Mouse (Mus musculus) layer of hippocampus, postnatal 14 days (tissue): ENCODE data around the gene Smchd1. TPM values are rescaled to one million over a fixed set of nuclear protein-coding genes. Genes with fewer than 3 reads are reported as not detected.
"Not testable (repeated sequence)": the region's sequence is repeated elsewhere in the genome, so short reads cannot be mapped to it uniquely, and the experiment has no call there.

Experiments used
- DNase-seq, 2 experiments: peaks; one replicate each; pipeline ENCODE4 v3.0.0; 2021 to 2022; ENCODE audit warnings: low spot score in 2 of 2, mixed read lengths in 1 of 2
- total RNA-seq, 2 experiments: library from RNA; stranded (reverse); gene quantifications; 2 replicates each; pipeline ENCODE4 v1.2.3; 2021

Gene Smchd1
- total RNA-seq, 2 experiments from 2014 or later: 31.0 to 34.0 TPM

DNA sequence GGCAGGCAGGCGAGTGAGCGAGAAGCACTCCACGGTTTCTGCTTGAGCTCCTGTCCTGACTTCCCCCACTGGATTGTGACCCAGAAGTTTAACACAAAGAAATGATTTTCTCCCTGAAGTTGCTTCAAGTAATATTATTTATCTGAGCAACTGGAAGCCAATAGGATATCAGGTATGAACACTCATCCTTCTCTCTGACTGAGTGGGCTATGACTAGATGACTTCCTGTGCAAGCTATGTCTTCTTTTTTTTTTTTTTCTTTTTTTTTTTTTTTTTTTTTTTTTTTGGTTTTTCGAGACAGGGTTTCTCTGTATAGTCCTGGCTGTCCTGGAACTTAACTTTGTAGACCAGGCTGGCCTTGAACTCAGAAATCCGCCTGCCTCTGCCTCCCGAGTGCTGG, 17.8 kb downstream of the Smchd1 start:
- not testable (repeated sequence) for DNase-seq

DNA sequence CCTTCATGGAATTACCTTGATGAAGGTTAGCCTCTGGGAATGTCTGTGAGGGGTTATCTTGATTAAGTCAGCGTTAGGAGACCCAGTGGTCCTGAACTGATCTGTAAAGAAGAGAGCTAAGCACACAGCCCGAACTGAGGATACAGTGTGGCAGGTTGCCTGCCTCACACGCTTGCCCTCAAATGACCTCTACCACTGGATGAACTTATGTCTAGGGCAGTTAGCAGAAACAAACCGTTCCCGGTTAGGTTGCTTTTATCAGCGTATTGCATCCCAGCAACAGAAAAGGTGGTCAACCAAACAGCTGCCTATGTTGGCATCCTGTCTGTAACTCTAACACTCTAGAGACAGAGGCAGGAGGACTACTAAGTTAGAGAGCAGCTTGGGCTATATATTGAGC, 30.0 kb downstream of the Smchd1 start:
- no peak for DNase-seq

DNA sequence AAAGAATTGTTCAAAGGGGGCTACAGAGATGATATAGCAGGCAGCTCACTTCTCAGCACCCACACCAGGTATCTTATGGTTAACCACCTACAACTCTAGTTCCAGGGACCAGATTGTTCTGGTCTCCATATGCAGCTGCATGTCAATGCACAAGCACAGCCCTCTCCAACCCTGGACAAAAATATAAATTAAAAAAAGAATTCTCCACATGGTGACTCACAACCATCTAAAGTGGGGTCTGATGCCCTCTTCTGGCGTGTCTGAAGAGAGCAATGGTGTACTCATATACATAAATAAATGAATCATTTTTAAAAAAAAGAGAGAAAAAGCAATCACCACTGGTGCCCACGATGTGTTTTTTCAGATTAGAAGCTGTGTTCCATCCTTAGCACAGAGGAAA, 30.4 kb downstream of the Smchd1 start:
- no peak for DNase-seq

DNA sequence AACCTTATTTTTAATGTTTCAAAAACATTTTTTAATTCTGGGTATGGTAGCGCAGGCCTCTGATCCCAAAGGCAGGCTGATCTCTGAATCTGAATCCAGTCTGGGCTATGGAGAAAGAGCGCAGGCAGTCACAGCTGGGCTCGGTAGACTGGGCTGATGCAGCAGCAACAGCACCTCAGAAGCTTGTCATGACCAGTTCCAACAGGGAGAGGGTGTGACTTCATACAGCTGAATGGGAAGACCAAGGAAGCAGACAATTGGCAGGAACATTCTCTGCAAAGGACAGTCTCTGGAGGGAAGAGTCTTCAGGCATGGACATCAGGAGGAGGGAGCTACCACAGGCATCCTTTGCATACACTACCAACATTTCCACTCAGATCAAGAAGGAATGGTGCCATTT, 31.0 kb downstream of the Smchd1 start:
- DNase-seq: no peak

DNA sequence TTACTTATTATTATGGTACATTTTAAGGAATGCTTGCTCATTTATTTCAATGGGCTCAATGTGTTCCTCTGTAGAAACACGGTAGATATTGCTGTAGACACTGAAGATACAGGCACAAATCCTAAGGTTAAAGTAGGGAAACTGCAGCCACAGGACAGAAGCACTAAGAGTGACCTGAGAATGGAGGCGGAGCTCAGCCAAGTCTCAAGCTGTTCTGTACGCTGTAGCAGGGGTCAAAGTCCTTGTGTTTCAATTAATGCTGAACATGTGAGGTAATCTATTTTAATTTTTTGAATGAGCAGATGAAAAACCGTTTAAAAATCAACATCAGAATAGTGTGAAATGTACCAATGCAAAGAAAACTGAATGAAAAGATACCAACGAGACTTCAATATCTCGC, 31.9 kb downstream of the Smchd1 start:
- DNase-seq: no peak

DNA sequence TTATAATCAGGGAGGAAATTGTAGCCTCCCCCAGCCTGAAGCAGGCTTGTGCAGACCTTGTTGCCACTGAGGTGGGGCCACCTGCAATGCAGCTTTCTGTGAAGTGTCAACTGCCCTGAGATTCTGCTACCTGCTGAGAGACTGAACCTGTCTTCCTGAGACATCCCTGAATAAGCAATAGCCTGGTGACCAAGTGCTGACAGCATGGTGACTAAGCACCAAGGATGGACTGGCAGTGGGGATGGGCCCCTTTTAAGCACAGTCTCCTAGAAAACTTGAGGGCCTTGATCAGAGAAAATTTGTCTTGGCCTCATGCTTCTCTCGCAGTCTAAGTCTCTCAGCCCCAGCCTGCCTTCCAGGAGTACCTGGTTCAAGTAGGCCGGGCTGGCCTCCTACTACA, 52.6 kb downstream of the Smchd1 start:
- not testable (repeated sequence) for DNase-seq

DNA sequence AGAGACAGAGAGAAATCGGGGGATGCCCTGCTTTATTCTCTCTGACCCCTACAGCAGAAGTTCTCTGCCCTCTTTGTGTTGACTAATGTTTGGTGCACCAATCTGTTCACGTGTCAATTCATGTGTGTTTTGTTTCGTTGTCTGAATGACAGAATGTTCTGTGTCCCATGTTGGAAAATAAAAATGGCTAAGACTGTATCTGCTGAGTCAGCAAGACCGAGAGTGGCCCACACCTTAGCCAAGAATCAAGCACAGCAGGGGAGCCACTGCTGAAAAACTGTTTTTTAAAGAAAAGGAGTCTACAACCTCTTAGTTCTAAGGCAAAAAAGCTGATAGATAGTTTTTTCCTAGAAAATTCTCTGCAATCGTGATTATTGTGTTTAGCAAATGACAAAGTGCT, 55.7 kb downstream of the Smchd1 start:
- not testable (repeated sequence) for DNase-seq

DNA sequence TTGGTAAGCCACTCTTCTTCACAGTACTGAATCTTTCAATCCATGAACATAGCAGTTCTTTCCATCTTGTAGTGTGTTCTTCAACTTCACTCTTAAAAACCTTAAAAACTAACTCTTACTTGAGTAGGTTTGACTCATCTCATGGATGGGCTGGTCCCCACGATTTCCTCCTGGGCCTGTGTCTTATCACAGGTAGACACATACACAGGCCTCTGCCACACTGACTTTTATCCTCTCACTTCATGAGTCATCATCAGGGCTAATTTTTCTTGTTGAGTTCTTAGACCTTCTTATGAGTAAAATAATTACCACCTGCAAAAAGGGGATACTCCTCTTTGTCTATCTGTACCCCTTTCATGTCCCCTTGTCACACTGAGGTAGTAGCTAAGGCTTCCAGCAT, 58.1 kb downstream of the Smchd1 start:
- no peak for DNase-seq

DNA sequence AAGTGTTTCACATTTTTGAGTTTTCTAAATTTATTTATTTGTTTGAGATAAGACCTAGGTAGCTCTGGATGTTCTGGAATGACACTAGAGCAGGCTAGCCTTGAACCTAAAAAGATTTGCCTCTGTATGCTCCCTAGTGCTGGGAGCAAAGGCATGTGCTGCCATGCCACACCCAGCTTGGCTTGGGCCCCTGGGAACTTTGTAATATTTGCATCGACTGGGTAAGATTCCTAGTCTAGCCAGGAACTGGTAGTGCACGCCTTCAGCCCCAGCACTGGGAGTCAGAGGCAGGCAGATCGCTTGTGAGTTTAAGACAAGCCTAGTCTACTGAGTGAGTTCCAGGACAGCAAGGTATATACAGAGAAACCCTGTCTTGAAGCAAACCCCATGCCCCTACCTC, 87.7 kb downstream of the Smchd1 start:
- DNase-seq: no peak

DNA sequence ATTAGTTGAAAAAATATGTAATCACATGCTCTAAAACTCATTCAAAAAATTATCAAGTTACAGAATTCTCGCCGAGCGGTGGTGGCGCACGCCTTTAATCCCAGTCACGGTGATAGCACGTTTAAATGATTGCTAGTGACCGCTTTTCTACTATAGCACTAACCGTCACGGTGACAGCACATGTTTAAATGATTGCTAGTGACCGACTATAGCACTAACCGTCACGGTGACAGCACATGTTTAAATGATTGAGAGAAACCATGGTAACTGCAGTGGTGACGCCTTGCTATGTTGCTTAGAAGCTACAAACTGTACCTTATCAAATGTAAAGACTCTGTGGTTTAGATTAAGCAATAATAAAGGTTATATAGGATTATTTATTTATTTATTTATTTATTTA, 94.8 kb downstream of the Smchd1 start:
- no peak for DNase-seq

DNA sequence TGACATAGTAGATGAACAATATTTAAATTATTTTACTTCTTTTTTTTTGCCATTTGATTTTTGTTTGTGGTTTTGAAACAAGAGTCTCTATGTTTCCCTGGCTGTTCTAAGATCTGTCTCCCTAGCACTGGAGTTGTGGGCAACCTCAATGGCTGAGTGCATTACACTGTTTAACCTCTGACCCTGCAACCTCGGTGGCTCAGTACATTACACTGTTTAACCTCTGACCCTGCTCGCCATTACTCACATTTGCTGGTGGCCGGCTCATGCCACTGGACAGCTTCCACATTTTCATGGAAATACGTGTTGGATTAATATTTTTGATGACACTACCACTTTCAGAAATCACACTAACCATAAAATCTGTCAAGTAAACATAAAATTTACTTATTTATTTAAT, 97.2 kb downstream of the Smchd1 start:
- no peak for DNase-seq

DNA sequence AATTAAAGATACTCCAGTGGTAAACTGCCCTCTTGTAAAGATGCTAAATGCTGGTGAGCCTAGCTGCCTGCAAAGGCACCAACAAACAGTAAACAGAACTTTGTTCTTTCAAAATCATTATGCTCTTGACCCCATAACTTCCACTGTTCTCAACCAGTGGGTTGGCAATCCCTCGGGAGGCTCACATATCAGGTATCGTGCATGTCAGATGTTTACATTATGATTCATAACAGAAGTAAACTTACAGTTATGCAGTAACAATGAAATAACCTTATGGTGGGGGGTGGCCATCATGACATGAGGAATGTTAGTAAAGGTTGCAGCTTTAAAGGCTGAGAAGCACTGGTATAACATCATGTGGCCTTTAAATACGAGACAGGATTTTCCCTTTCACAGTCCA, 119.6 kb downstream of the Smchd1 start:
- DNase-seq: no peak

DNA sequence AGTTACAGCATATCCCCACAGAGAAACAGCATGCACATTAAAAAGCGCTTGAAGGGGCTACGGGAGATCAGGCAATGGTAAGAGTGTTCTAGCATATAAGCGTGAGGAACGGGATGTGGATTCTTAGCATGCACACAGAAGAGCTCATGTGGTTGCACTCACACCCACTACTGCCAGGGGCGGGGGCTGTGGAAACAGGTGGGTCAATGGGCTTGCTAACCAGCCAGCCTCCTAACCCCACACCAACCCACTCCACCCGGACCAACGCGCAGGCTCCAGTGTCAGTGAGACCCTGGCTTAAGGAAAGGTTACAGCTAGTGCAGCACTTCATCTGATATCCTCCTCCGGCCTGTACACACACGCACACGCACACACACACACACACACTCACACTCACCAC, 120.9 kb downstream of the Smchd1 start:
- no peak for DNase-seq

DNA sequence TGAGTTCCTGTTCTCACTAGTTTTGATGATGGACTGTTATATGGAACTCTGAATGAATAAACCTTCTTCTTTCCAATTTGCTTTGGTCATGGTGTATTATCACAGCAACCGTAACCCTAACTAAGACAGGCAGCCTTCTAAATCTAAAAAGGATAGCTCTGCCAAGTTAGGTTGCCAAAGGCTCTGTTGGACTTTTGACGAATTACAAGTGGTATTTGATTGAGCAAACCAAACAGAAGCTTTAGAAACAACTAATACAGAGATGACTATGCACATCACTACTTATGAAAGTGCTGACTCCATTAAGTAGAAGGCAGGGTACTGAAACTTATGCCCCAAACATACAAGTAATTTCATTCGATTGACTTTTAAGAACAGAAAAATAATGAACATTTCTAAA, 127.0 kb downstream of the Smchd1 start:
- DNase-seq: peak in 1 of 2 experiments; percentile 7

DNA sequence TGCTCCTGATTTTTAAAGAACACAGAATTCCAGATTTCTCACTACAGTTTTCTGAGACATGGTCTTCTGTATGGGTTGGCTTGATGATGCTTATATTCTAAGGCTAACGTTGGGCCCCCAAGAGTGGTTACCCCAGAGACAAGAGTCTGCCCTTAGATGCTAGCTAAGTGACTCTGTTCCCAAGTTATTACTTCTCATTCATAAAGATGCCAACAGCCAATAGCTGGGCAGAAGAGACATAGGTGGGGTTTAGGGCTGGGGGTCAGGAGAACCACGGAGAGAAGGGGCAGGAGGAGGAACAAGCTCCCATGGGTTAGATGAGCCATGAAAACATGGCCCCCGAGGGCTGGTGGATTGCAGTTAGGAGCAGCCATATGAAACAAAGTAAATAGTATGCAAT, 133.1 kb downstream of the Smchd1 start:
- no peak for DNase-seq

DNA sequence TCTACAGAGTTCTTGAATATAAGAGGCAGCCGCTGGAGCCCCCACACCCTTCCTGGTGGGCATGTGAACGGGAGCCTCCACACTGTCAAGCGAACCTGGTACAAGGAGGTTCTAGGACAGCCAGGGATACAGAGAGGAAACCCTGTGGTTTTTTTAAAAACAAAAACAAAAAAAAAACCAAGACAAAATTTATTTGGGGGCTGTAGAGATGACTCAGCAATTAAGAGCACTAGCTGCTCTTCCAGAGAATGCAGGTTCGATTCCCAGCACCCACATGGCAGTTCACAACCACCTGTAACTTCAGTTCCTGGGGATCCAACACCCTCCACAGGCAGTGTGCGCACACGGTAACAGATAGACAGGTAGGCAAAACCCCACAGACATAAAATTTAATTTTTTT, 136.5 kb downstream of the Smchd1 start:
- DNase-seq: no peak

DNA sequence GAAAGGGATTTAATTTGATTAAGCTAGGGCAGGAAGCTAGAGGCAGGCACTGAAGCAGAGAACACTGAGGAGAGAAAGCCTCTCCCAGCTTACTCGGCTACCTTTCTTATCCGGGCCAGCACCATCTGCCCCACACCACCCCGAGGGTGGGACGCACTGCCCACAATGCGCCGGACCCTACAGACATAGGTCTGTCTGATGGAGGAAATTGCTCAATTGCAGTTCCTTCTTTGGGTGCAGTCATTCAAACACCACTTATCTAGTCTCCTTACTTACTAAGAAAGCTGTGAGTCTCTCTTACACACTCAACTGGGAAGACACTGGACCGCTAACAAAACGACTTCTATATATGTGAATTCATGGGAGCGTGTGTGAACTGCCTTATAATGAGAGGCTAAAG, 137.6 kb downstream of the Smchd1 start:
- no peak for DNase-seq

DNA sequence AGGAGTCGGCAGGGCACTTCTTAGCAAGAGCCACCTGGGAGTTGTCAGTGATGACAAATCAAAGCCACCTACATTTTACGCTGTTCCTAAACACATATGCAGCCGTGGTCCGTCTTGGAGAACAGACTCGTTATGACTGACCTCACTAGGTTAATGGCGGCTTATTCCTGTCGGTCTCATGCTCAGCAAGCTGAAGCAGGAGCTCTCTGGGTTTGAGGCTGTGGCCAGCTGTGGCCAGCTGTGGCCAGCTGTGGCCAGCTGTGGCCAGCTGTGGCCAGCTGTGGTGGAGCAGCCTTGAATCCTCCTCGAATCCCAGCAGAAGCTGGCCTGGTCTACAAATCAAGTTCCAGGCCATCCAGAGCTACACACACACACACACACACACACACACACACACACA, 138.7 kb downstream of the Smchd1 start:
- DNase-seq: no peak

DNA sequence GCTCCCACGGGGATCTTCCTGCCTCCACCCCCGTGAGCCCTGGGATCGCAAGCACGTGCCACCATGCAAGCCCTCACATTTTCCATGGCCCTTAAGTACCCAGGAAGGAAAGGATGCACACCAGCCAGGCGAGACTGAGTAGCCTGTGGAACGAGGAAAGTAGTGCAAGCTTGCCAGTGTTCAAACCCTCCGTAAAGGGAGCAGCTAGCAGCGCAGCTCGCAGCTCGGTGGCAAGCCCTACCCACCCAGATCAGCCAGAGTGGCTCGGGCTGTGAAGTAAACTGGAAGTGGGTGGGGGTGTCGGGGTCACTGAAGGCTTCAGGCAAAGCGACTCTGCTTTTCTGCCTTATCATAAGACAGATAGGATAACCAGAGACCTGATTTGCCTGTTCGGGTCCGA, 142.8 kb downstream of the Smchd1 start:
- no peak for DNase-seq

DNA sequence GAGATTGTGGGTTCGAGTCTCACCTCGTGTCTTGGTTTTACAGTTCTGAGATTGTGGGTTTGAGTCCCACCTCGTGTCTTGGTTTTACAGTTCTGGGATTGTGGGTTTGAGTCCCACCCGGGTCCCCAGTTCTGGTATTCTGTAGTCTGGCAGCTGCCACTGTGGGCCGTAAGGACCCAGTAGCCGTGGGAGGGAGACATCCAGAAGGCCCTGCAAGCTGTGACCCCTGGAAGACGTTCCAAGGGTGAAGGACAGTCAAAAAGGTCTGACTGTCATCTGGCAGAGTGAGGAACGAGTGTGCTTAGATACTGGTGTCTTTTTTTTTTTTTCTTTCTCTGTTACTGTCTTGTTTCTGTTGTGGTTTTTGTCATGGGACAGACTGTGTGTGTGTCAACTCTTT, 154.4 kb downstream of the Smchd1 start:
- DNase-seq: not testable (repeated sequence)

DNA sequence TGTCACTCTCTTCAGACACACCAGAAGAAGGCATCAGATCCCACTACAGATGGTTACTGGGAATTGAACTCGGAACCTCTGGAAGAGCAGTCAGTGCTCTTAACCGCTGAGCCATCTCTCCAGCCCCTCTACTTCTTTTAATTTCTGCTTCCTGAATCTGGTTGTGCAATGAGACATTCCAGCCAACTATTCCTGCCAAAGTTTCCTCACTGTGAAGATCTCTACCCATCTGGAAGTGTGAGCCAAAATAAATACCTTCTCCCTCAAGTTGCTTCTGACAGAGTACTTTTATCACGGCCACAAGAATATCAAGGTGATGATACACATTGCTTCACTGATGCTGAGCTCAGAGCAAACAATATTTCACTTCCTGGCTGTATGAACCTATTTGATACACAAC, 155.8 kb downstream of the Smchd1 start:
- no peak for DNase-seq

DNA sequence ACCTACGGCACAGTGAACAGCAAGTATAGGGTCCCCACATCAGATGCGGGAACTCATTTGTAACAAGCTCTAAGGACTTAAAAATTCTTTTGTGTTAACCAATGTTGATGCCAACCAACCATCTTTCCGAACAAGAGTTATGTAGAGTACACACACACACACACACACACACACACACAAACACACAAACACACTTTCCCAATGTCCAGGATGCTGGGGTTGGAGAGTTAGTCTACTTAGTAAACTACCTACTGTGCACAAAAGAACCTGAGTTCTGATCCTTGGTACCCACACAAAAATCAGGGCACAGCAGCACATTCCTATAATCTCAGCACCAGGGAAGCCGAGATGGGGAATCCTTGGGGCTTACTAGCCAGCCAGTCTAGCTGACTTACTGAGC, 157.6 kb downstream of the Smchd1 start:
- DNase-seq: no peak

DNA sequence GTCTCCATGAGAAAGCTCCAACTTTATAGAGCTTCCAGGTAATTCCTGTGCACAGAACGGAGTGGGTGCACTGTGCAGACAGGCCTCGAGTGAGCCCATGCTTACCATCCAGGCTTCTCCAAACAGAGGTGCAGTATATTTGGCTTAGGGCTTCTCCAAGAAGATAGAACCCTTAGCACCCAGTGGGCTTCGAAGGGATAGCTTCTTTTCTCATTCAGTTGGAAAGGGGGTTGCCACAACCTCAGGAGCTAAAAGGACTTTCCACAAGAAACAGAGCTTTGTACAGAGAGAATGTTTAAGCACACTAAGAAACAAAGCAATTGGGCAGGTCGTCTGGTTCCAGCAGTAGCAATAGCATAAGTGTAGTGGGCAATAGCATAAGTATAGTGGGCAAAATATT, 160.8 kb downstream of the Smchd1 start:
- DNase-seq: no peak
